Mouse (Mus musculus): ENCODE results near the gene Slirp.
"Not testable (repeated sequence)": the region's sequence is repeated elsewhere in the genome, so short reads cannot be mapped to it uniquely, and the experiment has no call there.

GRCm38 (mm10) chr12:87482482-87482881, 38.8 kb downstream of the Slirp start:
- TF ChIP-seq CTCF (IDR thresholded peaks at IDR 0.05; ENCODE audit: borderline replicate concordance, insufficient read depth, low read length); POLR2A (IDR thresholded peaks at IDR 0.05; ENCODE audit: low read depth, low read length): not testable (repeated sequence)

All from embryonic fibroblast, embryonic 13.5 days (primary cell).